Mouse (Mus musculus) small intestine, adult 2 months (tissue): ENCODE data around the gene Gm6583.

Experiments
- CTCF ChIP-seq: fragments of 200-500 bp; IDR thresholded peaks from 2 replicates; pipeline ENCODE4 v1.5.1; 2012; ENCODE audit warnings: low read depth, mild to moderate bottlenecking, control low read depth, inconsistent platforms, low read length, moderate library complexity, mixed read lengths; ENCODE audit not compliant: insufficient replicate concordance, insufficient read length; ENCODE audit errors: extremely low read depth
- POLR2A ChIP-seq: fragments of 200-500 bp; IDR thresholded peaks from 2 replicates; pipeline ENCODE4 v1.6.1; 2012; ENCODE audit warnings: low read depth, mild to moderate bottlenecking, control low read depth, inconsistent platforms, low read length, moderate library complexity

- TF ChIP-seq POLR2A (no peak), CTCF (no peak)
Observed at GRCm38 (mm10) chr5:112370236-112370813, 14.5 kb upstream of the Gm6583 start.
